Mouse (Mus musculus): ENCODE measurements around the gene Gpr37.

Gene Gpr37

DNA sequence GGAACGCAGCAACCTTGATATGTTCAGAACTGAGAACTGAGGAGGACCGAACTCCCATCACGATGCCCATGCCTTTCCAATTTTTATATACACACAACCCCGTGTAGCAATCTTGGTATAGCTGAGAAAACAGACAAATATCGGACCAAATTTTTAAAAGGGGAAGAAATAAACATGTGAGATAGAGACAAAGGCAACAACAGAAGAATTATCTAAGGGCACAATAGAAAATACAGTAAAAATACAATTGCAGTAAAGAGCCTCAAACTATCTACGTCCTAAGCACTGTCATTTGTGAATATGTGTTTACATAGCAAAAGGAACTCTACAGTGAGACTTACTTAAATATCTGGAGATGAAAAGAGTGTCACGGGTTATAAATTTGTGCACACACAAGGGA lies at the start of gene Gpr37:
Gene Gpr37 (minus strand): TSS at position 101 of the 400 bp plus-strand sequence.
- DNase-seq = no peak

DNA sequence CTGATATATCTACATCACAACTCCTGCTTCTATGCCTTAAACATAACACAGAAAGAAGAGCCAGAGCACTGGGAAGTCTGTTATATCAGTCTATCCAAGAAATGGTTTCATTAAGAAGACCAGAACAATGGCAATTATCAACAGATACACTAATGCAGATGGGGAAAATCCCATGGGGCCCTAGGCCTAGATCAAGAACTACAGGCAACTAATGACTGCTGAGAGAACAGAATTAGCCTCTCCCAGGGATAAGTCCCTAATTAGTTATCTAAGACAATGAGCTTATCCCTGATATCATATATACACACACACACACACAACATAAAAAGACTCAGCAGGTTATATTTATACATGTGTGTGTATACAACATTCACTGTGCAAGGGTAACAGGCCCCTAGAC lies 46.0 kb upstream of the Gpr37 start:
- no peak for DNase-seq

DNA sequence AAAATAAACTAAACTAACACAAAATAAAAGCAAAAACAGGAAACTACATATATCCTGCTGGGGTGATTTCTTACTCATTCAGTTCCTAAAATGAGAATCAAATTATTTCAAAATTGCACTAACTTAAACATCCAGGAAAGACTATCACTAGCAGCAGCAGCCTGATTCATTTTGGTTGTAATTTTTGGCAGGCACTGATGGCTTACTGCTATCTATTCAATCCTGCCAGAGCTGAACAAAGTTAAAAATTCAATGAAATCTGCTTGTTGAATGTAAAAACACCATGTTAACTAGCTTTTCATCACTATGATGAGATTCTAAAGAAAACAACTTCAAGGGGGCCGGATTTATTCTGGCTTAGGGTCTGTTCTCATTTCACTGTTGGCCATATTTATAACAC lies 36.0 kb upstream of the Gpr37 start:
- no peak for DNase-seq

DNA sequence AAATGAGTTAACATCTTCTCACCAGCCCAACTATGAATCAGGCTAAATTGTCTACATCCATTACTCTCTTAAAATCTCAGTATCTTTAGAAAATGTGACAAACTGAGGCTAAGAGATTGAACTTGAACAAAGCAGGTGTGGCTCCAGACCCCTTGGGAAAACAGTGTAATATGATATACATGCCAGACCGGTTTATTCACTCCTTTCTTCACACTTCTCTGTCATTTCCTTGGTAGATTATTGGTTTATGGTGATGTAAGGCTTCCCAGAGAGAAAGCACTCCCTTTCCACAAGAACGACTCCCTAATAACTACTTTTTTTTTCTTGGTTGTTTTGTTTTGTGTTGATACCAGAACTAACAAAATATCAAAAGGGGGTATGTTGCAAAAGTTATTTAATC lies 20.1 kb upstream of the Gpr37 start:
- DNase-seq = no peak

DNA sequence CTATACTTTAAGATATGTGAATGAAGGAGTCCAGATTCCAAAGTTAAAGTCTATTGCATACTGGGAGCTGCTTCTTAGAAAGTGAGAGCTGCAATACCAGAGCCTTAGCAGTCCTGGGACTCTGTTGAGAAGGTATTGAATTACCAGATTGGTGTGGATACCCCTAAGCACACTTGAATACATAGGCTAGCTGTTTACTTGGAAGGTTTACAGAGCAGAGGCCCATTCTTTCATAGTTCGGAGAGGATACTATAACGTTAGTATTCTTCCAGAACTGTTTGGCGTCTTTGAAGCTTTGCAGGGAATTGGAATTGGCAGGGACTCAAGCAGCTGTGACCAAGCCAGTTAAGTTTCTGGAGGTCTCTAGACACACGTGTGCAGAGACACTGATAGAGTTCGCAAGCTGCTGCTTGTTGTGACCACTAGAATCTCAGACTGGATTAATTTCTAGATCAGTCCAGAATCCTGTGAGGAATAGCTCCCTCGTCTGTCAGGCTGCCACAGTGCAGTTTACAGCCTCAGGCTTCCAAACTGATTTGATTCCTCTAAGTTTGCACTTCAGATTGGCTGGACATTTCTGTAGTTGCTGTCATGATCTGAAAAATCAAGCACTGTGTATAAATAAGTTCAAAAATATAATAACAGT lies 18.8 kb upstream of the Gpr37 start:
- peak; percentile 22 for DNase-seq

DNA sequence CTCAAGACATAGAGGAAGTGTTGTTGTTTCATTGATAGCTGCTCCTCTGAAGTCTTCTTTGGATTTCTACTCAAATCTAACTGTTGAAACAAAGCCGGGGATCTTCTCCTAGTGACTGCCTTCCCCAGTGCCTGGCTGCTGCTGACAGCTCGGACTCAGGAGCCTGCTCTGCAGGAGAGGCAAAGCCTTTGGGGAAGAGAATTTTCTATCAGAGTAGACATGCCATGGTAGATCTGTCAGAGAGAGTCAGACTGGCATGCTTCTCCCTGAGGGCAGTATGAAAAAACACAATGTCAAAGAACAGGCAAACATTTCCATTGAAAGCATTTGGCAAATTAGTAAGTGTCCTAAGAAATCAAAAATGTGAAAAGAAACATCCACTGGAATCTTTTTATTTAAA lies 9.4 kb upstream of the Gpr37 start:
- DNase-seq = no peak

DNA sequence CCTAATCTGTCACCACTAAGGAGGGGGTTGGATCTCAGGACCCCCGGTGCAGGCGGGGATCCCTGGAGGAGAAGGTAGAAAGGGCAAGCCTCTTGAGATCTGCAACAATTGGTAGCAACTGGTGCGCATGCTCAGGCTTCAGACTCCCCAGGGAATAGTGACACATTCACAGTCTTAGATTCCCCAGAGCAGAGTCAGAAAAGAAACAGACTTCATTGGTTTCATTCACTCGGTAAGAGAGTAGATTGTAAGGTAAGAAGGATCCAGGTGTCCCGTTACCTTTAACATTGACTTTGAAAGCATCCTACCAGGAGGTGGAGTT lies 284 bp downstream of the Gpr37 start:
- peak; percentile 6 for DNase-seq

DNA sequence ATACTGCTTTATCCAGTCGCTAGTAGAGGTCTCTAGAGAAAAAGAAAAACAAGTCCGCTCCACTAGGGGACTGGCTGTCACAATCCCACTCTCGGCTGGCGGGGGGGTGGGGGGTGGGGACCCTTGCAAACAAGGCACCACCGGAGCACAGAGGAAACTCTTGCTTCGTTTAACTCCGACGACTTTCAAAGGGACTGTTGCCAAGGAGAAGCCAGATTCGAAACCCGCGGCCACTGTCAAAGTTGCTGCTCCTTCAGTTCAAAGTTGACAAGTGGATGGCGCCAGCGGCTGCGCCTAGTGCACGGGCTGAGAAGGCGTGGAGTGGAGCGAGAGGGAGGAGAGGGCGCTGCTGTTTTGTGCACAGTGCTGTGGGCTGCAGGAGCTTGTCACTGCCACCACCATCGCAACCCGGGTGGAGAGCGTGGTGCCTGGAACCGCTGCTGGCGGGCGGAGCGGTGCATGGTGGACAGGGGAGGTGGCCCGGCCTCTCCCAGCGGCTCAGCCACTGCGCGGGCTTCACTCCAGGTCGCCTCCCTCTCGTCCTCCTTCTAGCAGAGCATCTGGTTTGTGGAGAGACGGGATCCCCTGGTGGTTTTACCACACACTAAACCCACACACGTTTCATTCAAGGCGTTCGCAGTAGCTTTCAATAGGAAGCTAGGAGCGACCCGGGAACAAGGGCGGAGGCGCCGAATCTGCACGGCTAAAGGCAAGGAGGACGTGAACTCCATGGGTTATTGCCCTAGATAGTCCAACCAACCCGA lies 827 bp downstream of the Gpr37 start:
- DNase-seq = peak; percentile 30

DNA sequence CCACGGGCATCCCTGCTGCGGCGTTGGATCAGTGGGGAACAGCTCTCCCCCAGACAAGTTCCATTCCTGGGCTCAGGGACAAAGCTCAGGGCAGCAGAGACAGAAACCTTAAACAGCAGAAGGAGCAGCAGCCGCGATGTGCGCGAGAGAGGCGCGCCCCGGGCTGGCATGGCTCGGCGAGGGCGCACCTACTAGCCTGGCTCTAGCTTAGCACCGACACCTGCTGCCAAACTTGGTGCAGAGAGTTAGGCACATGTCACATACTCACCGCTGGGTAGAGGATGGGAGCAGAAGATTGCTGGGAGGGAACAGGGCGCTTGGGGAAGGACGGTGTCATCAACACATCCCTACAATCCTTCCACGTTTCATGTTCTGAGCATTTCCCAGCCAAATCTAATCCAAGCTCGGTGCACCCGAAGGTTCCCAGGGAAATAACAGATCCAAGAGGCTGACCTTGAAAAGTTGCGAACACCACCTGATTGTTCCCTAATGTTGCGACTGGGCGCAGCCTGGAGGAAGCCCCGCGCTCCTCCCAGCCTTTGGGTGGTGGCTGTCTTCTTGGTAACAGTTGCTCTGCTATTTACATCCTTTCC lies 1.5 kb downstream of the Gpr37 start:
- no peak for DNase-seq

DNA sequence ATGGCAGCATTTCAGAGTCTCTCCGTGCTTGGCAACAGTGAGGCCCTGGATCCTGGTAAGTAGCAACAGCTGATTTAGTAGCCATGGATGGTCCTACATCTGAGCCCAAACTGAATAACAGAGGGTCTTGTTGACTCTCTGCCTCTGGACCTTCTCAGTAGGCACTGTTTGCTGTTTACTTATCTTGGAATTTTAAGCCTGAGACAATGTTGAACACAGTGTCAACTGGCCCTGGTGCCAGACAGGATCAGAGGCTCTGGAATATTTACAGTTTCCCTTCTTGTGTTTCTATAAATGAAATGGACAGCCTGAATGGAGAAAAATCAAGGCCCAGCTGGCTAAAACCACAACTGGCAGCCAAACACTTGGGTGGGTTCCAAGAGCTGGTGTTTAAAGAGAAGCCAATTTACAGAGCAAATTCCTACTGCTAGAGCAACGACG lies 3.7 kb downstream of the Gpr37 start:
- DNase-seq = peak; percentile 31

DNA sequence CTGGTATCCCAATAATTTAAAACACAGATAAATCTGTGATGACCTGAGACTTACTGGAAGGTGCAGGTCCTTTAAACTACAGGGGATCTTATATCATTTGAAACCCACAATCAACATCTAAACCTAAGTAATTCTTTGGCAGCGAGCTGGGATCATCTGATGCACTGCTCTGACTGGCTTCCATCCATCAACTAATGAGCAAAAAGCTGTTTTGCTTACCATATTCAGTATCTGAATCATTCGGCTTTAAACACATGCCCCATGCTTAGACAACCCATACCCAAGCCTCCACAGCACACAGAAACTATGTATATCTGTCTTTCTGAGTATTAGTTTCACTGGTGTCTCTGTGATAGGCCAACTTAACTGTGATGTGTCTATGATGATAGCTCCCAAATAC lies 6.1 kb downstream of the Gpr37 start:
- DNase-seq = no peak

DNA sequence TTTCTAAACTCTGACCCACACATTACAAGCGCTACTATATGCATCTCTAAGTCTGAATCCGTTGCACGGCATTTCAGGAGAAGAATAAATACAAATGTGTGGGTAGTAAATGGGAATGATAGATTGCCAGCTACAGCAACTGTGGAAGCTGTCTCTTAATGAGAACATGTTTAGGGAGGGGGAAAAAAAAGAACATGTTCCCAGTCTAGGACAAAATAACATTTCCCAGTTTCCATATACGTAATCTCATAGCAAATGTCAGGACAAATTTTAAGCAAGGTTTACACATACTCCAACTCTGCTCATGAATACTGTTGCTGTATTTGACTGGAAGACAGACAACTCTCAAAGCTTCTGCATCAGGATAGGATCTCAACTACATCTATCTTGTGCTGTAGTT lies 15.4 kb downstream of the Gpr37 start:
- no peak for DNase-seq

DNA sequence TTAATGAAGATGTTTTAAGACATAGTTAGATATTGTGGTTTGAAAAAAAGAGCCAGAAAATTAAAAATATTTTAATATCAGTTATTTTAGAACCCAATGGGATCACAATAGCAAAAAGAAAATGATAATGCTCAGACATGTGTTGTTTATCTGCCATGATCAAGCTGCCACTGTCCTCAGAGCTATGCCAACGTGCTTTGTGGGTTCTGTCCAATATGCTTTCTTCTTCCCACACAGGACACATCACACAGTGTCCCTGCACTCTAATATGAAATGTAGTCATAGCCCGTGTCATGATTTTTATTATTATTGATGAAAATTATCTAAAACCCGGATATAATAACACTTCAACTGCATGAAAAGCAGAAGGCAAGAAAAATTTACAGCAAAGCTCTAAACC lies 16.7 kb downstream of the Gpr37 start:
- no peak for DNase-seq

DNA sequence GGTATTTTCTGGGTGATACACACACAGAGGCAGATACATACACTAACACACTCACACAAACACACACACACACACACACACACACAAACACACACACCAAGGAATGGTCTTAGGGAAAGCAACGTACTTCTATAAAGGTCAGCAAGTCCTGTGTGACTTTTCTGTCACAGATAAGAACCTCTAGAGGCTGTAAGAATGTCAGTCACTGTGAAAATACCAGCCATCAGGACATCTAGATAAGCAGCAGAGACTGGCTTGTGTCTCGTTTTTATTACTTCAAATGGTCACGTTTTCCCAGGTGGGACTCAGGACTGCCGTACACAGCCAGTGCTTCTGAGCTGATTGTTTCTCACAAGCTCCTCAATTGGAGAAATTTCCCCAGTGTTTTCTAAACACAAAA lies 20.4 kb downstream of the Gpr37 start:
- no peak for DNase-seq

DNA sequence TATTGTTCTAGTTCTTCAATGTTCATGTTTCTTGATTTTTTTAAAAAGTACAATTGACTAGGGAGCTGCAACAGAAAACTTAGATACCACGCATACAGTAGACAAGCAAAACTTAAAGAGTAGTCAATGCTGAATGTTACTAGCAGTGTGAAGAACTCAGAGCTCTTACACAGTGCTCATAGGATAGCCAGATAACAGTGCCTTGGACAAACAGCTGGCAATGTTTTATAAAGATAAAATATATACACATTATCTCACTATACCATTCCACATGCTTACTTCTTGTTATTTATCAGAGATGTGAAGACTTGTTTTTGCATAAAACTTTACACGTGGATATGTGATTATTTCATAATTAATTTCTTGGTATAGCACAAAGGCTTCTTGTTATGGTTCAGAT lies 26.6 kb downstream of the Gpr37 start:
- DNase-seq = no peak

DNA sequence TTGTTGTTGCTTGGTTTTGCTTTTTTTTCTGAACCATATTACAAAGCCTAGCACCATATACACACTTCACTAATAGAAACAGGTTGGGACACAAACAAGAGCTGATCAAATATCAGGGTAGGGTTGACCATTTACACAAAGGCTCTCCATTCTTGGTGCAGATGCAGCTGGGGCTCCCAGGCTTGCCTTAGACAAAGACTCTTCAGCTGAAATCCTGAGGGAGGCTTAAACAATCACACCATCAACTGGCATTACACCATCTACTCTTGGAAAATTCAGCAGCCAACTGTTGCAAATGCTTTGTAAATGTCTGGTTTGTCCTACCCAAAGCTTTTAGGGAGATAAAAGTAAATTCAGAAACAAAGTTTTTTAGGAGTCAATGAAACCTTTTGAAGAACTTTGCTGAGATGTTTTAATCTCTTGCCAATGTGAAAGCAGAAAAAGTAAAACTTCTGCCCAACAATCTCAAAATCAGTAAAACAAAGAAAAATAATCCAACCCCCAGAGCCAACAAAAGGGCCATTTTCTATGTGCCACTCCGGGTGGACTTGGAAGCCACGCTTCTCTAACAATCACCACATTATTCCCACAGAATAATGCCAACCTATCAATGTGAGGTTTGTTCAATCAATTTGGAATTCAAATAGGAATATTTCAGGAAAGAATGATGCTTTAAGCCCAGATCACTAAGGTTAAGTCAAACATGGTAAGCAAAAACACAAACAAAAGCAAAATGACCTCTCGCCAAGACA lies 30.4 kb downstream of the Gpr37 start:
- no peak for DNase-seq

Data from lung, postnatal 10 days (tissue).